Mouse (Mus musculus) E14TG2a.4 (cell line): ENCODE data around the gene Birc6.

Experiments
- CTCF ChIP-seq: conservative IDR thresholded peaks from 2 replicates; pipeline ENCODE4 v1.5.1; 2014; ENCODE audit warnings: low read length
- NANOG ChIP-seq: IDR thresholded peaks from 2 replicates; pipeline ENCODE4 v1.6.1; 2014; ENCODE audit warnings: borderline replicate concordance, low read length, mixed read lengths
- POU5F1 ChIP-seq: IDR thresholded peaks from 2 replicates; pipeline ENCODE4 v1.6.1; 2014; ENCODE audit warnings: low read length, borderline replicate concordance

DNA sequence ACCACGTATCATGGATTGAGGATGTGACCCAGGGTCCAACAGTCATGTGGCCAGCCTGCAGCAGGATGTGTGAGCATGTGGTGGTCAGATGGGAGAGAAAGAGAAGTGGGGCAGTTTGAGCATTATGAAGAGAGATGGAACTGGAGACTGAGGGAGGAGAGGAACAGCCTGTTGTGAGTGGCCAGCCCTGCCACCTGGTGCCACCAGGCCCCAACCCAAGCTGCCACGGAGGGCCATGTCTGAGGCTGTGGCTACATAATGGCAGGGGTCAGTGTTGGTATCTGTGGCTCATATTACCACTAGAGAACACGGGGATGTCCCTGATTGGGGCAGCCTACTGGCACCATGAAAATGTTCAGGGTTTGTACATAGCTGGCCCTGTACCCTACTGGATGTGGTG lies 187.0 kb downstream of the Birc6 start:
- TF ChIP-seq CTCF (no peak), POU5F1 (no peak), NANOG (no peak)
